Mouse (Mus musculus) brain, embryonic 14.5 days (tissue): ENCODE measurements around the gene Nek6. TPM values are rescaled to one million over a fixed set of nuclear protein-coding genes. Genes with fewer than 3 reads are reported as not detected.
A peak's percentile ranks its signal among the peaks of the same experiment; 100 is the strongest.

Experiments used
- DNase-seq: peaks from one replicate; pipeline ENCODE4 v3.0.0-alpha.2; 2011; ENCODE audit warnings: low read depth
- CTCF ChIP-seq: fragments of 200-500 bp; IDR thresholded peaks from 2 replicates; pipeline ENCODE4 v1.5.1; 2012; ENCODE audit warnings: inconsistent platforms, mild to moderate bottlenecking, moderate library complexity, borderline replicate concordance; ENCODE audit not compliant: insufficient read depth, insufficient read length; ENCODE audit errors: extremely low read depth
- POLR2A ChIP-seq: fragments of 200-500 bp; IDR thresholded peaks from 2 replicates; pipeline ENCODE4 v1.6.1; 2012; ENCODE audit warnings: mild to moderate bottlenecking, inconsistent platforms, borderline replicate concordance; ENCODE audit not compliant: poor library complexity, insufficient read depth, insufficient read length, severe bottlenecking; ENCODE audit errors: extremely low read depth
- polyA plus RNA-seq: library from polyadenylated mRNA; depleted of rRNA; stranded (reverse); fragments of >200 nt; gene quantifications from 2 replicates; pipeline ENCODE4 v1.2.3, GENCODE M21; 2012

The Nek6 gene
- polyA plus RNA-seq, 1 experiment, result 41.8 TPM

DNA sequence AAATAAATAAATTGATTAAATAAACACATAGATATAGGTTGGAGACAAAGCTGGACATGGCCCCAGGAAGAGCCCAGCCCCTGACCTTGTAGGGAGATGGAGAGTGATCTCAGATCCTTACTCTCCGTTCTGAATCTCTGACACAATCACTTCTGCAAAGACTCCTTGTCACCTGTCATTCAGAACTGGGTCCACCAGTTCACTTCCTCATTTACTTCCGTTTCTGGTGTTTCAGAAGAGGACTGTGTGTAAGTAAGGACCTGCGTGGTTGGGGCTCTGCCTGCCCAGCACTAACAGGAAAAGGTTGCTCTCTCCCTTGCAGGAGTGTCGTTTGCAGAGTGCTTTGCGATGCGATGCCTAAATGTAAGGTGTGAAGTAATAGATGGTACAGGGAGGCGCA is 3.0 kb downstream of the Nek6 start:
- TF ChIP-seq POLR2A, result no peak
- TF ChIP-seq CTCF, result no peak
- DNase-seq, result no peak

DNA sequence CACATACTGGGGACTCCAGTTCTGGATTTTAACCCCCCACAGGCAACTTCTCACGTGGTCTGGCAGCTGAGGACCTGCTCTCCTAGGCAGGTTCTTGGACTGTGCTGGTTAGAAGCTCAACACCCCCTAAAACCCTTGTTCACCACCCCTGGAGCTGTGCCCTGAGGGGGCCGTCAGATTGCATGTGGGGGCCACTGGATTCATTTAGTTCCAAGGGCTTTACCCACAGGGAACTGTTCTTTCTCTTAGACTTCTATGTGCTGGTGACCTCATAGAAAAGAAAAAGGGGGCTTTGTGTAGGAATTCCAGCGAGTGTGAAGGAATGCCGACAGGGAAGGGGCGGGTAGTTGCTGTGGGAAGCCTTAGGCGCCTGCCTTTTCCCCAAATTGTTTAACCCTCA is 4.0 kb downstream of the Nek6 start:
- peak; percentile 90 for DNase-seq
- TF ChIP-seq POLR2A, result no peak
- no peak for TF ChIP-seq CTCF

DNA sequence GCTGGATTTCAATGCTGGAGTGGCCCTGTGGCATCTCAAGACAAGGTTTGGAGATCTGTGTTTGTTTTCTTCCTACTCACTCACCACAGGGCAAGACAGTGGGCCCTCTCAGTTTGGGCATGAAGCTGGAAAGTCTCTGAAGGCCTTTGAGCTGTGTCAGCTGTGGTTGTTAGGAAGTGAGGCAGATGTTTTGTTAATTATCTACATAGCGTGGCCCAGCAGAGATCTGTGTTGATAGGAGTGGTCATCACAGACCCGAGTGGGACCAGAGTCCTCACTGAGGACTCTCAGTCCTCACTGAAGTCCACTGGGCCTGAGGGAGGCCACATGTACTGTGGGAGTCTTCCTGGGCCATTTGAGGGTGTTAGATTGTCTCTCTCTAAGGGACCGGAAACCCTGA is 5.0 kb downstream of the Nek6 start:
- DNase-seq, result no peak
- TF ChIP-seq CTCF (no peak), POLR2A (no peak)

DNA sequence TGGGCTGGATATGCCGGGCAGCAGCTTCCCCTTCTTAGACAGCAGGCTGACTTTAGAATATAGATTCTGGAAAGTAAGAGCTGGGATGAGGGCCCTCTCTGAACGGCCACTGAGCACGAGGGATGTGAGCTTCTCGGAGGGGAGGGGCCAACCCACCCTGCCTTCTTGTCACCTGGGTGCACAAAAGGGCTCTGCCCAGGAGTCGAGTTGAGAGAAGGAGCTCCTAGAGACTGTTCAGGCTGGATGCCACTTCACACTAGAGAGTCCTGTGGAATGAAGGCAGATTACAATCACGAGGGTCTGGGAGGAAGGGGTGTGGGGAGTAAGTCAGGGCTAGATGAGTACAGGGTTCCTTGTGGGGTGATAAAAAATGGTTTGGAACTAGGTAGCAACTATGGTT is 5.6 kb downstream of the Nek6 start:
- TF ChIP-seq POLR2A (no peak), CTCF (no peak)
- DNase-seq, result no peak

DNA sequence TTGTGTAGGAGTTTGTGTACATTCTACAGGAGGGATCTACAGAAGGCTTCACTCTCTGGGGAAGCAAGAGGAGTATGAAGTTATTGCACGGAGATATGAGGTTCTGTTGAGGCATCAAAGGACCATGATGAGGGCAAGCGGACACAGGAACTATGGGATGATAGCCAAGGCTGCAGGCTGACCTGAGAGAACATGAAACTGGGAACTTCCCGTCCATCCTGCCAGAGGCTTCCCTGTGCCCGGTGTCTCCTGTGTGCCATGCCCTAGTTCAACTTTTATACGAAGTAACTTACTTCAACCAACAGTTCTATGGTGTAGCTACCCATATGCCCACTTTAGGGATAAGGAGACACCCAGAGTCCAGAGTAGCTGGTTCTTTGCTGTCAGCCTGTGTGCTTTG is 7.3 kb downstream of the Nek6 start:
- TF ChIP-seq CTCF (no peak), POLR2A (no peak)
- no peak for DNase-seq

DNA sequence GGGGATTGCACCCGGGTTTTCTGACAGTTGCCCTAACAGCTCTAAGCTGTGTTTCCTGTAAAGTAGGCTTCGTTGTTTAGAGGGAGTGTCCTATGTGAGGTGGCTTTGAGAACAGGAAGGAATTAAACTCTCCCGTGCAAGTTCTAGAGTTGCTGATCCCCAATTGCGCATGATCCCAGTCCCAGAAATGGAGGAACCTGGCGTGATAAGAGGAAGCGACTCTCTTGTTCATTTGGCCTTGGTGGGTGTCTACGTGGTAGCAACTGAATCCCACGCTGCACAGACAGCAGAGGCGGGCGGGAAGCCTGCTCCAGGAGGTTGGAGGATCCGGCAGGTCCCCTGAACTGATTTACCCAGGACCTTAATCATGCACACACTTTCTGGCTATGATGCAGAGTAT is 8.5 kb downstream of the Nek6 start:
- TF ChIP-seq POLR2A (no peak), CTCF (no peak)
- DNase-seq, result no peak

DNA sequence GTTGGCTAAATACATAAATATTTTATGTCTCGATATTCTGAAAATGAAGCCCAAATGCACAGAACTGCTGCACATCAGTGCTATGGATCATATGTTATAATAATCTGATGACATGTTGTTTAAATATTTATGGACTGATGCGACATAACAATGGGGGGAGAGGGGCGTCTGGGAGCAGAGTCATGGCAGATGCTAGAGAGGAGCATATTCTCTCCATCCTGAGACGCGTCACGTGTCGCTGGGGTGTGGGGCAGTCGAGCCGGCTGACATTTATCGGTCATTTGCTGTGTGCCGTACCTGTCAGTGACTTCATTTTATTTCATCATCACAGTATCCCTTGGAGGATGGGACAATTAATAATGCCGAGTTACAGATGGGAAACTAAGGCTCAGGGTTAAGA is 10.2 kb downstream of the Nek6 start:
- DNase-seq, result no peak

DNA sequence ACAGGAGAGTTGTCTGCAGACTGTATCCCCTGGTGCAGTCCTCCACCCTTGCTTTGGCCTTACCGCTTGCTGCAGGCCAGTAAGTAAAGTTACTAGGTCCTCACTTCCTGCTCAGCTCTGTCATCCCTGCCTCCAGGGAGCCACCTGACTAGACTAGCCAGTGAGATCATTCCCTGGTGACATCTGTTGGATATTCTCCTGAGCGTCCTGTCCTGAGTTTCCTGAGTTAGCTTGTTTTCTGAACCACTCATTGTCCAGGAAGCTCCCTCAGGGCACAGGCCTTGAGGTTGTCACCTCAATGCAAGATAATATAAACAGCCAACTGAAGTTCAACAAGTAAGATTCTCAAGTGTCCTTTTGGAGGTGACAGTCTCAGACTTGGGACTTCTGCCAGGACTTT is 10.9 kb downstream of the Nek6 start:
- no peak for TF ChIP-seq CTCF
- TF ChIP-seq POLR2A, result no peak
- DNase-seq, result no peak

More for the DNA sequence above, 10.2 kb downstream of the Nek6 start:
- TF ChIP-seq POLR2A (no peak), CTCF (no peak)

DNA sequence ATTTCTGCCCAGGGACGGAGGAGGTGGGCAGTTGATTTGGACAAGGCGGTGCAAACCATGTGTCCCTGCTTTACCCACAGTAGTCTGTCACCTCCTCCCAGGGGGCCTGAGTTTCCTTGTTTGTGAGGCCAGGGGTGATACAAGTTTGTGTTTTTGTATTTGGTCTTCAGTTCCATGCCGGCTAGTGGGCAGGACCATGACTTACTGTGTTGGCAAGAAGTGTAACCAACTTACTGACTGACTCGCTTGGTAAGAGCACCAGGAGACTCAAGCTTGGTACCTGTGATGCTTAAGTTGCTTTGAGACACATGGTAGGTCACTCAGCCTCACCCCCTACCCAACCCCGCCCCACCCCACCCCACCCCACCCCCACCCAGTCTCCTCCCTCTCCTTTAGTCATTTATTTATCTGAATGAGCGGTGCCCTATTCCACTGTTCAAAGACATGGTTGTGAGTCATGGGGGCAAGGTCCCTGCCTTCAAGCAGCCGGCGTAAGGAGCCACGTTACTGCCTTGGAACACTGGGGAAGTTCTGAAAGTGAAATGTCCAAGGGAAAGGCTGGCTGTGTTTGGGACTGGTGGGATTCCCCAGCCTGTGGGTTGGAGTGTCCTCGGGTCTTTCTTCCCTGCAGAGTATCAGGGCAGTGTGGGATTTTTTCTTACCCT is 12.5 kb downstream of the Nek6 start:
- TF ChIP-seq CTCF, result no peak
- no peak for TF ChIP-seq POLR2A
- DNase-seq, result no peak

DNA sequence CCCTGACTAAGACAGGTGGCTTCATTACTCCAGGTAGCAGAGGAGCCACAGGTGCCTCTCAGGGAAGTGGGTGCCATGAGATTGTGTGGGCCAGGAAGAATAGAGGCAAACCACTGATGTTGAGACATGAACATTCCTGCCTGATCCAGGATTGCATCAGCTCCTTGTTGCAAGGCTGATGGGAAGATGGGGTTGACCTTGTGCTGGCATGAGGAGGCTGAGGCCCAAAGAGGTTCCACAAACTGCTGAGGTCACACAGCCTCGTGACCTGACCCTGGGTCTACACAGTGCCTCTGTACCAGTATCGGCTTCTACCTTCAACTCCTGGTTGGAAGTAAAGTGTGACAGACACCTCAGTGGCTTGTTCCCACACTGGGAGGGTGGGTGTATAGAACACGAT is 13.6 kb downstream of the Nek6 start:
- TF ChIP-seq CTCF, result no peak
- TF ChIP-seq POLR2A, result no peak
- DNase-seq, result no peak

DNA sequence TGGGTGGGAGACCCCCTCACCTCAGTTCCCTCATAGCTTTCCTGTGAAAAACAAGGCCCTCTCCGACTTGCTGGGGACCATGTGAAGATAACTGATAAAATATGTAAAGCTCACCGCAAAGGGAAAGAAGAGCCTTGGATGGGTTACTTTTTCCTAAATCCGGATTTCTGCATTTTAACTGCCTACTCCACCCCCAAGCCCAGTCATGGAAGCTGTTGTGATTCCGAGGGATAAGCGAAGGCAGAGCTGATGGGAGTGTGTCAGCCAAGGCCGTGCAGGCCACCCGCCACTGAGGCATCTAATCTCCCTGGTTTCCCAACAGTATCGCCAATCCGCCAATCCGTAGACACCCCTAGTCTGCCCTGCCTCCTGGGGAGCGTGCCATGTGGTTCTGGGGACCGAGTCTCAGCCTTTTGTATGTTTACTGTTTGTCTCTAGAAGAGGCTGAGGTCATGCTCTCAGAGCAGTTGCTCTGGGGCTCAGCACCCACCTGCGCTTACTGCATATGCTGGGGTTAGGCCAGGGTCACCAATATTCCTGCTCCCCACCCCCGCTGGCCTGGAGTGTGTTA is 18.2 kb downstream of the Nek6 start:
- DNase-seq, result no peak
- TF ChIP-seq CTCF (no peak), POLR2A (no peak)

DNA sequence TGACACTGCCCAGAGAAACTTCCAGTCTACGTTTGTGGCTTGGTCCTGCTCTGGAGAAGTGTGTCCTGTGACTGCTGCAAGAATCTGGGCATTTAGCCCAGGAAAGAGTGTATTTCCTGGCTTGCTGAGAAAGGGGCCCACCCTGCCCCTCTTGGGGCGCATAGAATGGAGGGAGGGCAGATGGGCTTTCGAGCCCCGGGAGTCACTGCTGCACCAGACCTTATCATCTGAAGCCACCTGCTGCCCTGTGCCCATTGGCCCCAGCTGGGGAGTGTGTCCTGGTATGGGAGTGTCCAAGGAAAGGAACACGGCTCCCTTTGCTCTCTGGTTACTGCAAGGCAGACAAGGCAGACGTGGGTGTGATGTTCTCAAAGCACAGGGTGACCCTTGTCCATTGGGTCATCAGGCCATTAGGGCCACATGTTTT is 19.5 kb downstream of the Nek6 start:
- no peak for TF ChIP-seq POLR2A
- no peak for TF ChIP-seq CTCF
- peak; percentile 75 for DNase-seq

DNA sequence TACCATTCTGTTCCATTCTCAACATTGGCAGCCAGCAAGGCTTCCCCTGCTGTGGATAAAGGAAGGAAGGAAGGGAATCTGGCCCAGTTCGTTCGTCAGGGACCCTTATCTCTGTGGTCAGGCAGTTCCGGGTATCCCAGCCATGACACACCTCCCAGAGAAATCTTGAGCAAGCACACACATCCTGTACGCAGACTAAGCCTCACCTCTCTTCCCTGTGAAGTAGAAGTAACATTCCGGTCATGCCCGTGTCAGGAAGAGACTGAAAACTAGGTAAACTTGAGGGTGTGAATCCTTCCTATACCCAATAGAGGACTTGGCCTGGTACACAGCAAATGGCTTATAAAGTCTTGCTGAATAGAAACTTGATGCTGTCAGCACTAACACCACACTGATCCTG is 21.9 kb downstream of the Nek6 start:
- no peak for DNase-seq
- TF ChIP-seq POLR2A, result no peak
- TF ChIP-seq CTCF, result no peak

DNA sequence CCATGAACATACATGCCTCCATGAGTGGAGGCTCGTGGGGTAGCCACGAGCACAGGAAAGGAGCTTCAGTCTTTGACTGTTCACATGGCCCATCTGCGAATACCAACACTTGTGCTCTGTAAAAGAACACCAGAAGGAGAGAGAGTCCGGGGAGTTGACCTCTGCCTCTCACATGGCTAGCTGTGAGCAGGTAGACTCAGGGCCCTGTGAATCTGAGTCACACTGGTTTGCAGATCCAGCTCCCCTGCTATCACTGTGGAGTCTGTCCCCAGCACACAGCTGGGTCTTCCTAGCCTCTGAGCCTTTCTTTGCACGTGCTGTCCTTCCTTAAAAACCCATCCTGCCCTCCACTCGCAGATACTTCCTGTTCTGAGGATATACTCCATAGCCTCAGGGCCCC is 22.3 kb downstream of the Nek6 start:
- no peak for DNase-seq
- TF ChIP-seq CTCF, result no peak
- no peak for TF ChIP-seq POLR2A
